Mouse (Mus musculus) stomach, postnatal 0 days (tissue): ENCODE measurements at regions not wholly inside any gene's neighbourhood (a gene's known extent, or its start where the extent isn't known, plus 50 kb on each side); places are given as distances from the start of the nearest gene placed in this dataset.

ENCODE experiments used
- CTCF ChIP-seq: IDR thresholded peaks from 2 replicates; pipeline ENCODE4 v1.5.1; 2016; ENCODE audit warnings: antibody characterized with exemption, low read depth, mild to moderate bottlenecking, moderate library complexity
- EP300 ChIP-seq: optimal IDR thresholded peaks from 2 replicates; pipeline ENCODE3; 2016; ENCODE audit warnings: antibody characterized with exemption

DNA sequence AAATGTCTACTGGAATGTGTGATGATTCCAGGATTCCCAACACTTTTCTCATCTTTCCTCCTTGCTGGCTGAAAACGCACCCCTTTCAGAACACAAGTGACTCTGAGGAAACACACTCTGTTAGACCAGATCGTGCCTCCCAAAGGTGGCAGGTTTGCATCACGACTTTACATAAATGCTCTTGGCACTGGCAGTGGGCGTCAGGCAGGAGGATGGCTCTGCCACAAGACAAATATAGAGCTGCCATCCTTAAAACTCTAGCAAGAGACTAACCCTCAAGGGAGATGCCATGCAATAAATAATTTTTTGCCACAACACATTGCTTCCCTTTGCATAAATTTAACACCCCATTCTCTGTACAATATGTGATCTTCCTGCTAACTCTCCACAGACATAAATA is 2254.1 kb upstream of the Lrrc6 start:
- TF ChIP-seq CTCF (no peak), EP300 (no peak)
